Mouse (Mus musculus): ENCODE measurements around the gene Tgm2.

Gene Tgm2

DNA sequence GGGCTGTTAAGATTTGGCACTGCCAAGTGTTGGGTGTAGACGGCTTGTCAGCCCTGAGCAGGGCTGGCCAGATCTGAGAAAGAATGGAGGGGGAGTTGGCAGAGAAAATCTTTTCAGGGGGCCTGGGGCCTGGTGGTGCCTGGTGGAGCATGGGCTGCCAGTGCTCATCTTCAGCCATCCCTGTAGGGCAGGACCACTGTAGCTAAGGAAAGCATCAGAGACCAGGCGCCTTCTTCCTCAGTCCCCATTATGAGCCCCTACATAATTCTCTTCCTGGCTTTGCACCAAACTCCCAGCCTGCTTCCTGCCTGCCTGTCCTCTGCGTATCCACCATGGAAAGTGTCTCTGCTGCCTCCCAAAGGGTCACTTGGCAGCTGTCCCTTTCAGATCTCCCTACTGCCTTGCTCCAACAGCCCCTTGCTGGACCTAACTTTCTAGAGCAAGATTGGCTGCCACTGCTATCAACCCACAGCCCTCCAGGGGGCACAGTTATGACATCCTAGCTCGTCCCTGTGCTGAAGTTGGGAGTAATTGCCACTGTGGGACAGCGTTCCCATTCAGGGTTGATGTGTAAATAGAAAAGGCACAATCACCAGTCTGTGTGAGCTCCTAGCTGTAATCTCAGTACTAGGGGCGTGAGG is 39.2 kb downstream of the Tgm2 start:
- DNase-seq, result peak; percentile 80

- DNase-seq, result no peak
These were observed 40.6 kb downstream of the Tgm2 start for GRCm38 (mm10) chr2:158105605-158106004.

GRCm38 (mm10) chr2:158104966-158105365 is 41.3 kb downstream of the Tgm2 start:
- DNase-seq, result no peak

DNA sequence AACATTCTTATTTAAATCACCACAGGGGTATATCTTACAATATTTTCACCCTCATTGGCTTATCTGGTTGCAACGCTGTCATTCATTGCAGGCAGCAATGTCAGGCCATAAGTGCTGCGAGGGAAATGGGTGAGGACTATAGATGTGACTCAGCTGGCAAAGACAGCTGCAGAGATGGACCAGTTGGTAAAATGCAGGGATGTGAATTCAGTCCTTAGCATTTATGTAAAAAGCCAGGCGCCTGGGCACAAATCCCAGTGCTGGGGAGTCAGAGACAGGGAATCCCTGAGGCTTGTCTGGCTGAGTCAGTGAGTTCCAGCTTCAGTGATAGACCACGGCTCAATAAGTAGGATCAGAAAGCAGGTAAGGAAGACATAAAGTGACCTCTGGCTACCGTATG is 44.5 kb downstream of the Tgm2 start:
- DNase-seq, result no peak

- DNase-seq, result no peak
These were observed 46.7 kb downstream of the Tgm2 start for GRCm38 (mm10) chr2:158099537-158099936.

GRCm38 (mm10) chr2:158098730-158099129 is 47.5 kb downstream of the Tgm2 start:
- no peak for DNase-seq

DNA sequence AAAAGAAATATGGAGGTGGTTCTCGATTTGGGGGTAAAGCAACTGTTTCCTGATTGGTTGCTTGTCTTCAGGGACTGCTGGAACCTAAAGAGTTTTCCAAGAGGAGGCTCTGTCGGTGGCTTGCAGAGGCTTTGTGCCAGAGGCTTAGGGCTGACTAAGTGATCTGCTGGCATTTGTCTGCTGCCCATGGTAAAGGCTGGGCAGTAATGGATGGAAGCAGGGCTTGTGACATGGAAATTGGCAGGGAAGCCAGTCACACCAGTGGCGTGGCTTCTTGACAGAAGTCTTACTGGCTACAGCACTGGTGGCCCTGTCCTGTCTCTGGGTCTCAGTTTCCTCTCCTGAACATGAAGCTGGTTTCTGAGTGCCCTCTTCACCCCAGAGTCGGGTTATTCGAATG is 49.2 kb downstream of the Tgm2 start:
- DNase-seq, result no peak

DNA sequence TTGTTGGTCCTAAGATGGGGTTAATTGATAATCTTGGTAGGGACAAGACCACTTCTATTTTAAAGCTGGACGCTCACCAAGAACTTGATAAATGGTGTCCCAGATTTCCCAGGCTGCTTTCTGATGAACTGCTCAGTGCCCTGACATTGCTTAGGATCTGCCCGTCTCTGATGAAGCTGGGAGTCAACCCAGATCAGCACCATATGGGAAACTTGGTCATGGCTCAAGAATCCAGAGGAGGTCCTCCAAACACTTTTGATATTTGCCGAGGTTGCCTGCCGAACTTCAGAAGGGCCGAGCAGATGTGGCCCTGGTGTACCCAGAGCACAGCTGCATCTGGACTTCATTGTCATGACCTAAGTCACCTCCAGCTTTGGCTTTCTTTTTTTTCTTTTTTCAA is 51.4 kb downstream of the Tgm2 start:
- no peak for DNase-seq

DNA sequence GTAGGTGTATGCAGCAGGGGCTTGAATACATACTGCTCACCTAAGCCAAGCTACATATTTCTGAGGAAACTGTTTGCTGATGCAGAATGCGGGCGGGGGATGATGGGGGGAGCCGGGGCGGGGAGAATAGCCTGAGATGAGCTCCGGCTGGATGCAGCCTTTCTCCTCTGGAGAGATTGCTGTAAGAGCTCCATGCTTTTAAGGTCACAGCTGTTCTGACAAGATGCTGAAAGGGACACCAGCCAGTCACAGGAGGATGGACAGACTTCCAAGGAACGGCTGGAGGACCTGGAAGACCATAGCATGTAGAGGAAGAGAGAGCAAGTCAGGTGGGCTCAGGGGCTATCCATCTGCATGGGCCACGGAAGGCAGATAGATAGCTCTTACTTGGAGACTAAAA is 51.9 kb downstream of the Tgm2 start:
- DNase-seq, result no peak

- no peak for DNase-seq
These were observed 52.9 kb downstream of the Tgm2 start for GRCm38 (mm10) chr2:158093345-158093744.

GRCm38 (mm10) chr2:158090096-158090495 is 56.1 kb downstream of the Tgm2 start:
- DNase-seq, result no peak

GRCm38 (mm10) chr2:158084486-158084885 is 61.8 kb downstream of the Tgm2 start:
- no peak for DNase-seq

- no peak for DNase-seq
These were observed 65.5 kb downstream of the Tgm2 start for GRCm38 (mm10) chr2:158080622-158081241.

DNA sequence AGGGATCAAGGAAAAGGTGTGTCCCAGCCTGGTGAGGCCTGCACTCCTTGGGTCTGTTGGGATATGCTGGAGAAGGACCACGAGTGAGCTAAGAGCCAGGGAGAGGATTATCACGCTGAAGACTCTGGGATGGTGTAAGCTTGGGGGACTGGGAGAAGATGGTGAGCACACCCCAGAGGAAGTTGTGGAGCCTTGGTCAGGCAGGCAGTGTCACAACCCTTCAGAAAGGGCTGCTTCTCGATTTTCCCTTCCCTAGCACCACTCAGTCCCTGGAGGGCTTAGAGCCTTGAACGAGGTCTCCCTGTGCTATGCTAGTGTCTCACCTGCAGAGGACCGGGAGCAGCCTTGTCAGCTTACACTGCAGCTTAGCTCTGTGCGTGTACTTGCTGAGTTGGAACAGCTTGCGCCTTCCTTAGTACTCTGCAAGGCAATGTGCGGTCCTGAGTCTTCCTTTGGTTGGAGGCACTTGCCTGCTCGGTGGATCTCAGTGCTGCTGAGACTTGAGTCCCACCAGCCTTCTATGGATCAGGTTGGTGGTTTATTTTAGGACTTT is 66.3 kb downstream of the Tgm2 start:
- no peak for DNase-seq

DNA sequence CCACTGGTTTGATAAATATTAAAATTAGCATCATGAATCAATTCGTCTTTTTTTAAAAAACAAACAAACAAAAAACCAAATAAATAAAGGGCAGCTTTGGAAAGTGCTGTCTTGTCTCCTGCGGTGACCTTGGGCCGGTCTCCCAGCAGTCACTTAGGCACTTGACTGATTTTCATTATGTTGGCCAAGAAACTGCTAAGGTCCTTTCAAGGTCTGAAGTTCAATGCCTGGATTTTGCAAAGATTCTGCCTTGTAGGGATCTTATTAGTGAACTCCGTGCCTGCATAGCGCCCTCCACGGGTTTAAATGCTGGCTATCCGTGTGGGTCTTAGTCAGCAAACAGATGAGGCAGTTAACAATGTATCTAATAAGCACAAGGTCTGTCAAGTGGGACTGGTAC is 67.3 kb downstream of the Tgm2 start:
- no peak for DNase-seq

DNA sequence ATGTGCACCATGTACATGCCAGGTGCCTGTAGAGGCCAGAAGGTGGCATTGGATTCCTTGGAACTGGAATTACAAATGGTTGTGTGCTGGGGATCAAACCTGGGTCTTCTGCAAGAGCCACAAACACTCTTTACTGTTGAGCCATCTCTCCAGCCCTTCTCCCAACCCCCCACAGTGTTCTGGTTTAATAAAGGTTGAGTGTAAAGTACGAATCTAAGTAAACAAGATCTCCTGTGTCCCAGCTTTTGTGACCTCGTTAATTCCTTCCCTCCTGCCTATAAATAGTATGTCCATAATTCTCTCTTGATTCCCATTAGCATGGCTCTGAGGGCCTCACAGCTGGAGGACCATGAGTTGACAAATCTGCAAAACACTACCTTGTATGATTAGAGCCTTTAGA is 68.3 kb downstream of the Tgm2 start:
- no peak for DNase-seq

DNA sequence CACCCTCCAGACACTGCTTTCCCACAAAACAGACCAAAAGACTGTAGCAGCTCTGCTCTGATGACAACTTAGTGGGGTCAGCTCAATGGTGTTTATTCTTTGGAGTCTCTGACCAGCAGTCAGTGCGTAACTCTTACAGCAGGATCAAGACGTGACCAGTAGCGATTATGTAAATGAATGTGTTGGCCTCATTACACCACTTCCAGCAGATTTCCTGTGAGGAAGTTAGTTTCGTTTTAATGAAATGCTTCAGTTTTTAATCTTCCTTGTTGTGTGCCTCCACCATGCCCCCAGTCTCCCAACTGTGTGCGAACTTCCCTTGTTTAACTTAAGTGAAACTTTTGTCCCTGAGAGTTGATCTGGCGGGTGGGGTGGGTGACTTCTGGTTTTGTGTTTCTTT is 69.5 kb downstream of the Tgm2 start:
- DNase-seq, result no peak

GRCm38 (mm10) chr2:158074835-158075234 is 71.4 kb downstream of the Tgm2 start:
- no peak for DNase-seq

DNA sequence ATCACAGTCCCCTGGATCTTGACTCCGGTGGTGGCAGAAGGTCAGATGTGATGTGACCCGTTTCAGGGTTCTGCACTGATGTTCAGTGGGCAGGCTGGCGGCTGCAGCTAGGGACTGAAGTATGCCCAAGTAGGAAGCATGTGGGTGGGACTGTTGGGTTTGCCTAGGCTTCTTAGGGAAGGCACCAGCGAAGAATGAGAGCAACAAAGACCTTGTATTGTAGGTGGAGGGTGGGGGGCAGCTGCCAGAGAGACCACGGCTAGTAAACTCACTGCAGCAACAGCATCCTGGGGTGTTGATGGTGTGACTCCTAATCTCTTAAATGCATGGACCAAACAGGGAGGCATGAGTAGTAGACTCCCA is 74.6 kb downstream of the Tgm2 start:
- no peak for DNase-seq

GRCm38 (mm10) chr2:158070885-158071632 is 75.2 kb downstream of the Tgm2 start:
- no peak for DNase-seq

- DNase-seq, result no peak
These were observed 77.7 kb downstream of the Tgm2 start for GRCm38 (mm10) chr2:158068444-158068971.

DNA sequence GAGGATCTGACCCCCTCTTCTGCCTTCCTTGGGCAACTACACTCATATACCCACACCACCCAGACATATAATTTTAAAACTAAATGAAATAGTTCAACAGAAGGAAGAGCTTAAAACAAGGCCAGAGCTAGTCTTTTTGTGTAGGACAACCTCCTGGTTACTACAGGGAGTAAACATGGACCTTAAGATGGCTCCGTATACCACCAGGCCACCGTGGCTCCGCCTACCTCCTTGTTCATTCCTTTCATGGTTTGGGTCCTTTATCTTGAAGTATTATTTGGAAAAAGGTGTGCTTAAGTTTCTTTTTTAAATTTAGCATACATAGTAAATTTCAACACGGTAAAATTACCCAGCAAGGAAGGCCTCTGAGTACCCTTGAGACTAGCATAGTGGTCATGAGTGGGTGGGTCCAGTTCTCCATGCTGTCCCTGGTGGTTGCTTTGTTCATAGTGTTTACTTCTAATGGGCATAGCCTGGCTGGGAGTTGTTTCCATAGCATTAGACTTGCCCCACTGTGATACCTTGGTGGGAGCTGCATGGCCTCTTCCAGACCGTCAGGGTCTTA is 78.9 kb downstream of the Tgm2 start:
- no peak for DNase-seq

- no peak for DNase-seq
These were observed 79.8 kb downstream of the Tgm2 start for GRCm38 (mm10) chr2:158066456-158066855.

All from liver (tissue).